Mouse (Mus musculus) Patski (cell line): ENCODE results near the gene Exosc1. TPM values are rescaled to one million over a fixed set of nuclear protein-coding genes. Genes with fewer than 3 reads are reported as not detected.

Source experiments
- ATAC-seq: fragments of 100-300 bp; one replicate; pipeline ENCODE4 v1.8.0; 2021
- CTCF ChIA-PET: fragments of 350-600 bp; sonication (Branson Sonifier 250); formaldehyde crosslinking; loops from one replicate; lab custom pipeline; 2022; ENCODE audit warnings: inconsistent platforms; lab: Charles Lee
- POLR2A ChIA-PET: fragments of 350-600 bp; sonication (Branson Sonifier 250); formaldehyde crosslinking; loops from one replicate; lab custom pipeline; 2022; ENCODE audit warnings: antibody characterized with exemption, inconsistent platforms; lab: Charles Lee
- DNase-seq: peaks from one replicate; pipeline ENCODE4 v3.0.0-alpha.2; 2011; ENCODE audit warnings: low read depth, low spot score
- H3K27me3 ChIP-seq: fragments of 371-371 bp; one replicate; pipeline ENCODE4 v1.5.1; 2021
- CTCF ChIP-seq: fragments of 100-300 bp; IDR thresholded peaks from one replicate; pipeline ENCODE4 v1.5.1; 2021
- in situ Hi-C: fragments of 300-500 bp; cut with MboI; formaldehyde crosslinking; loops from 3 replicates; pipeline ENCODE4 v1.11.1; 2018; ENCODE audit warnings: low pct_unique_long_range_greater_than_20kb, mixed read lengths
- polyA plus RNA-seq: library from polyadenylated mRNA; unstranded; gene quantifications from one replicate; pipeline ENCODE4 v1.2.3, GENCODE M21; 2021

Gene Exosc1
- polyA plus RNA-seq, 1 experiment from 2014 or later: 47.2 TPM

DNA sequence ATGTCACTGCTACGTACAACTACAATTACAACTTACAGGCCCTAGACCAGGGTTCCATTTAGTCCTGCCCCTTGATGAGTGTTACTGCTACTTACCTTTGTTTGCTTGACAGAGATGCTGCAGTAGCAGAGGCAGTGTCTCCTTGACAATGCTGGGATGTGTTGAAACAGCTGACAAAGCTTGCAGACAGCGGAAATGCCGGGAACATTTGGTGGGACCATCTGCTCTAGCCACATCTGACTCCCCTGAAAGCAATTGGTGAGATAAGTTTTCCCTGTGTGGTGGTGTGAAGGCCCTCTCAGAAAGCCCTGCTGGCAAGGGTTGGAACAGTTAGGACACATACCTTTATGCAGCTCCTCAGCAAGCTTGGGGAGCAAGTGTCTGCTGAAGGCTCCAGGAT lies 20.4 kb upstream of the Exosc1 start:
- no peaks in the 10 kb centered on the region for H3K27me3 ChIP-seq
- POLR2A ChIA-PET: interaction anchor here (1.3 kb wide), 2 partner anchors 12 to 27 kb away, joined by 3 to 7 read pairs; partner anchors contain the start of gene Mms19
- TF ChIP-seq CTCF: no peak
- CTCF ChIA-PET: interaction anchor here (1.1 to 4.9 kb wide), 10 partner anchors 8 to 78 kb away, joined by 3 to 22 read pairs (median 4); no protein-coding TSS in a partner anchor
- in situ Hi-C loops: no loop called here
- ATAC-seq (no peak), DNase-seq (no peak)

GRCm38 (mm10) chr19:41952287-41952686 lies 19.1 kb upstream of the Exosc1 start:
- ChIA-PET CTCF (interaction anchor here (0.8 to 4.9 kb wide), 8 partner anchors 10 to 79 kb away, joined by 3 to 22 read pairs (median 3); no protein-coding TSS in a partner anchor), POLR2A (interaction anchor here (1.3 kb wide), 1 partner anchor 28 kb away, joined by 3 read pairs; the partner anchor contains the start of gene Mms19)
- in situ Hi-C loops: no loop called here
- ATAC-seq (peak; percentile 31), DNase-seq (no peak)
- TF ChIP-seq CTCF: peak; percentile 69
- no peaks in the 10 kb centered on the region for H3K27me3 ChIP-seq

- CTCF ChIA-PET: interaction anchor here (0.9 to 3.4 kb wide), 2 partner anchors 9 to 82 kb away, joined by 3 to 17 read pairs; no protein-coding TSS in a partner anchor
- in situ Hi-C loops: no loop called here
- no peaks in the 10 kb centered on the region for H3K27me3 ChIP-seq
- ATAC-seq (no peak), DNase-seq (no peak)
- TF ChIP-seq CTCF: no peak
- POLR2A ChIA-PET: interaction anchor here (0.8 kb wide), 1 partner anchor 24 kb away, joined by 3 read pairs; no protein-coding TSS in a partner anchor
Measured at GRCm38 (mm10) chr19:41943841-41944240, 10.6 kb upstream of the Exosc1 start.

GRCm38 (mm10) chr19:41938539-41938938 lies 5.3 kb upstream of the Exosc1 start:
- CTCF ChIA-PET: interaction anchor here (2.0 kb wide), 1 partner anchor 15 kb away, joined by 4 read pairs; no protein-coding TSS in a partner anchor
- TF ChIP-seq CTCF: no peak
- ATAC-seq (no peak), DNase-seq (no peak)
- in situ Hi-C loops: no loop called here
- no peaks in the 10 kb centered on the region for H3K27me3 ChIP-seq
- POLR2A ChIA-PET: interaction anchor here (1.7 kb wide), 1 partner anchor 79 kb away, joined by 3 read pairs; no protein-coding TSS in a partner anchor

GRCm38 (mm10) chr19:41935921-41936320 lies 2.7 kb upstream of the Exosc1 start:
- POLR2A ChIA-PET: no interaction called here
- peak; percentile 63 for DNase-seq
- no peak for TF ChIP-seq CTCF
- CTCF ChIA-PET: no interaction called here
- ATAC-seq: no peak
- no peaks in the 10 kb centered on the region for H3K27me3 ChIP-seq
- in situ Hi-C loops: no loop called here

- in situ Hi-C loops: no loop called here
- ATAC-seq: no peak
- ChIA-PET POLR2A (interaction anchor here (0.9 to 2.6 kb wide), 5 partner anchors 11 to 35 kb away, joined by 3 to 5 read pairs (median 4); no protein-coding TSS in a partner anchor), CTCF (interaction anchor here (0.9 to 2.2 kb wide), 7 partner anchors 11 to 36 kb away, joined by 3 to 6 read pairs (median 3); no protein-coding TSS in a partner anchor)
- TF ChIP-seq CTCF: no peak
- no peak for DNase-seq
- H3K27me3 ChIP-seq: no peaks in the 10 kb centered on the region
Measured at GRCm38 (mm10) chr19:41934124-41934523, 901 bp upstream of the Exosc1 start.

- peak; percentile 11 for ATAC-seq
- no peak for DNase-seq
- ChIA-PET CTCF (interaction anchor here (1.1 to 2.2 kb wide), 5 partner anchors 9 to 94 kb away, joined by 3 to 6 read pairs (median 4); no protein-coding TSS in a partner anchor), POLR2A (interaction anchor here (0.7 to 2.6 kb wide), 5 partner anchors 13 to 37 kb away, joined by 3 to 7 read pairs (median 5); partner anchors contain the start of gene Pgam1)
- TF ChIP-seq CTCF: no peak
- no peaks in the 10 kb centered on the region for H3K27me3 ChIP-seq
- in situ Hi-C loops: no loop called here
Measured at GRCm38 (mm10) chr19:41932686-41933085, 537 bp downstream of the Exosc1 start.

GRCm38 (mm10) chr19:41920412-41921067 lies 12.7 kb downstream of the Exosc1 start:
- no peaks in the 10 kb centered on the region for H3K27me3 ChIP-seq
- DNase-seq: no peak
- POLR2A ChIA-PET: interaction anchor here (0.9 to 1.3 kb wide), 3 partner anchors 11 to 70 kb away, joined by 3 to 5 read pairs (median 3); partner anchors contain the start of genes Exosc1 and Zdhhc16
- ATAC-seq: no peak
- CTCF ChIA-PET: interaction anchor here (1.3 kb wide), 1 partner anchor 13 kb away, joined by 4 read pairs; the partner anchor contains the start of genes Exosc1 and Zdhhc16
- TF ChIP-seq CTCF: no peak
- in situ Hi-C loops: no loop called here

DNA sequence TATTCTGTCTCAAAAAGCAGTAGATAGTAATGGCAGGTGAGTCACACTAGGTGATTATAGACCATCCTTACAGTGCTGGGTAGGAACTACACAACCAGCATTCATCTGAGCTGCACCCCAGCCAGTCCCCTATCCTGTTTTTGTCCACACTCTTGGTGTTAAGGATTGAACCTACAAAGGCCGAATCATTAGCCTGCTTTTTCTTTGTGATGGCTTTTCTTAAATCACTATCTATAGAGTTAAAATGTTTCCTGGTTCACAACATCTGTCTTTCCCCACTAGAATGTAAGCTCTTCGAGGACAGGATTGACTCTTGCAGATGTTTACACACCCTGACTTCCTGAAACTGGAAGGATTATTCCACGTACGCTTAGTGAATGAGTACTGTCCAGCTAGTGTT lies 13.8 kb downstream of the Exosc1 start:
- TF ChIP-seq CTCF: no peak
- H3K27me3 ChIP-seq: no peaks in the 10 kb centered on the region
- POLR2A ChIA-PET: interaction anchor here (0.6 to 1.3 kb wide), 3 partner anchors 8 to 24 kb away, joined by 3 to 6 read pairs (median 5); partner anchors contain the start of genes Exosc1 and Zdhhc16
- DNase-seq (no peak), ATAC-seq (no peak)
- in situ Hi-C loops: no loop called here
- CTCF ChIA-PET: interaction anchor here (1.3 kb wide), 1 partner anchor 14 kb away, joined by 4 read pairs; the partner anchor contains the start of genes Exosc1 and Zdhhc16

DNA sequence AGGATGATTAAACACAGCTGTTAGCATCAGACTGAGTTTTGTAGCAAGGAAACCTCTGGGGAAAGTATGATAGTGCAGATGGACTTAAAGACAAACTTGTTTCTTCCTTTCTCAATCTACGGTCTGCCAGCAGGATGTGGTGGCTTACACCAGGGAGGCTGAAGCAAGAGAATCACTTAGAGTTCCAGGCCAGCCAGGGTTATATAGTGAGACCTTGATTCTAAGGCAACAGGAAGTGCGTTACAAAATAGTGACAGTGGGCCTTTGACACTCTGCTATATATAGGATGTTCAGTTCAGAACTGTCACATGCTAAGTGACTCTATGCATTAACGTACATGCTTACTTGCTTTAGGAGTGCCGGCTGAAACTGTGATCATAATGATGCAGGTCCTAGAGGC lies 16.4 kb downstream of the Exosc1 start:
- ChIA-PET POLR2A (no interaction called here), CTCF (no interaction called here)
- DNase-seq (no peak), ATAC-seq (no peak)
- H3K27me3 ChIP-seq: no peaks in the 10 kb centered on the region
- TF ChIP-seq CTCF: no peak
- in situ Hi-C loops: no loop called here
